Mouse (Mus musculus): ENCODE measurements around the gene Gm45713.
"Not testable (repeated sequence)": the region's sequence is repeated elsewhere in the genome, so short reads cannot be mapped to it uniquely, and the experiment has no call there.

Gene Gm45713

DNA sequence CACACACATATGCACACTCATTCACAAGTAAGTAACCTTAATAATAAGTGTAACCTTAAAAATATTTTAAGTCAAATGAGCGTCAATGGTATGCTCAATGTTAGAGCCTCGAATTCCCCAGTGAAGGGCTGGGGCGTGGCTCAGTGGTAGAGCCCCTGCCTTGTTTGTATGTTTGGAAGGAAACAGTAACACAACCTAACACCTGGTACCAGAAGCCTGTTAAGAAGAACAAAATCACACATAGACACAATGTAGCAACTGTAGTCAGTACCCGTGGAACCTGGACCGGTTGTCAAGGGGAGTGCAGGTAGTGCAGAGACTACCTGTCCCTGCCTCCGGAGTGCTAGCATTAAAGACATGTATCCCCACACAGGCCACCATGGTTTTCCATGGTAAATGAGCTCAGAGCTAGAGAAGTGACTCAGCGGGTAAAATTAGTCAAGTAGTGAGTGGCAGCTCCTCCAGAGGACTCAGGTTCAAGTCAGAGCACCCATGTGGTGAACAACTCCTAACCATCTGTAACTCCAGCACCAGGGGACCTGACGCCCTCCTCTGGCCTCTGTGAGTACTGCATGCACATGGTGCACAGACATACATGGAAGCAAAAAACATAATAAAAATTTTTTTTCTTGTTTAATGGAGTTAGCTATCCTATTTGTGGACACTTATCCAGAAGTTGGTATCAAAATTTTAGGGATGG, 37.3 kb downstream of the Gm45713 start:
- DNase-seq (ENCODE audit: low spot score in 2 of 2): no peak

DNA sequence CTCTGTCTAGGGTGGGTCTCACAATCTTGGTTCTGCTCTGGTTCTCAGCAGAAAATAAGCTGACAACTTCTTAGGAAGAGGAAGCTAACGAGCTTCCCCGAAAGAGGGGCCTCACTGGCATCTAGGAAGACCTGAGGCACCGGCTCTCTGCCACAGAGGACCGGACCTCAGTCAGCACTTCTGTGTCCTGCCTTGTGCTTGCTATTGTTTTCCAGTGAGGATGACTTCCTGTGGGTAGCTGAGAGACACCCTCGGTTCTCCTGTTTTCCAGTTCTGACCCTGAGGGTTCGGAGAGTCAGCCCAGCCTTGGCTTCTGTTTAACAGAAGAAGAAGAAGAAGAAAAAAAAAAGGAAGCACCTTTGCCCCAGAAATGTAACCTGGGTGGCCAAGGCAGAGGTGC, 38.6 kb downstream of the Gm45713 start:
- no peak for DNase-seq (ENCODE audit: low spot score in 2 of 2)

DNA sequence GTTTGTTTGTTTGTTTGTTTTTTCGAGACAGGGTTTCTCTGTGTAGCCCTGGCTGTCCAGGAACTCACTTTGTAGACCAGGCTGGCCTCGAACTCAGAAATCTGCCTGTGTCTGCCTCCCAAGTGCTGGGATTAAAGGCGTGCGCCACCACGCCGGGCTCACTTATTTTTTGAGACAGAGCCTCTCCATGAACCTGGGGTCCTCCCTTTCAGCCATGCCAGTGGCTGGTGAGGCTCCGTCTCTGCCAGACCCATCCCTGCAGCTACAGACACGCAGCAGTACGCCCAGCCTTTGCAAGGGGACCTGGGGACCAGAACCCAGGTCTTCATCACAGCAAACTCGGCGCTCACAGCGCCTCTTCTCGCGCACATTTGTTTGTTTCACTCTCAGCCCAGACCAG, 40.1 kb downstream of the Gm45713 start:
- not testable (repeated sequence) for DNase-seq (ENCODE audit: low spot score in 2 of 2)

DNA sequence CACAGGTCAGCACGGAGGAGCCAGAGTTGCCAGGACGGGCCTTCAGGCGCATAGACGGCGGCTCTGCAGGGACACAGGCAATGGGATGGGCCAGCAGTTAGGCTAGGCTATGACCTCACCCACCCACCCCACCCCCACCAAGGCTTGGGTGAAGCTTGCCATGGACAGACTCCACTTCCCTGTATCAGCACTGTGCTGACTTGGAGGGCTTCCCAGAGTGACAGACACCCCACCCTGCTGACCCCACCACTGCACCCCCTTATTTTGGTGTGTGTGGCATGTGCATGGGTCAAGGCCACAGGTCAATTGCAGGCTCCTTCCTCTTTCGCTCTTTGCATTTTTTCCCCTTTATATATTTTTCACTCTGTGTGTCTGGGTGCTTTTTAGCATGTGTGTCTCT, 40.7 kb downstream of the Gm45713 start:
- DNase-seq (ENCODE audit: low spot score in 2 of 2): no peak

DNA sequence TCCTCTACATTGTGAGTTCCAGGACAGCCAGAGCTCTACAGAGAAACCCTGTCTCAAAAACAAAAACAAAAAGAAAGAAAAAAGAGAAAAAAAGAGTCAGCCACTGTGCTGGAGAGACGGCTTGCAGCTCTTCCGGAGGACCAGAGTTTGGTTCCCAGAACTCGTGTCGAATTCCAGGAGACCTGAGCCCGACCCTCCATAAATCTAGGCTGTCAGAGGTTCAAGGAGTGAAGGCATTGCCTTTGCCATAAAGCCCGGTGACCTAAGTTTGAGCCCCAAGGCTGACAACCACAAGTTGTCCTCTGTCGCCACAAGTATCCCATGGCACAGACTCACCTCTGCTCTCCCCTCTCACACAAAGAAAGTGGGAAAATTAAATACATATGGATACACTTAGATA, 41.9 kb downstream of the Gm45713 start:
- no peak for DNase-seq (ENCODE audit: low spot score in 2 of 2)

DNA sequence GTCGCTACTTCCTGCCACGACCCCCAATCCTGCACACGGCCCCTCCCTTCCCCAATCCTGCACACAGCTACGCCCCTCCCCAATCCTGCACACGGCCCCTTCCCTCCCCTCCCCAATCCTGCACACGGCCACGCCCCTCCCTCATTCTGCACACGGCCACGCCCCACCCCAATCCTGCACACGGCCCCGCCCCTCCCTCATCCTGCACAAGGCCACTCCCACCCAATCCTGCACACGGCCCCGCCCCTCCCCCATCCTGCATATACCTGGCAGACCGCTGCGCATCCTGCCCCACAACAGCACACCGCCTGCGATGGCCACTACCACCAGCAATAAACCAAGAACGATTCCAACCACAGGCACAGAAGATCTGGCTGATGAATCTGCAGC, 42.5 kb downstream of the Gm45713 start:
- DNase-seq (ENCODE audit: low spot score in 2 of 2): no peak

DNA sequence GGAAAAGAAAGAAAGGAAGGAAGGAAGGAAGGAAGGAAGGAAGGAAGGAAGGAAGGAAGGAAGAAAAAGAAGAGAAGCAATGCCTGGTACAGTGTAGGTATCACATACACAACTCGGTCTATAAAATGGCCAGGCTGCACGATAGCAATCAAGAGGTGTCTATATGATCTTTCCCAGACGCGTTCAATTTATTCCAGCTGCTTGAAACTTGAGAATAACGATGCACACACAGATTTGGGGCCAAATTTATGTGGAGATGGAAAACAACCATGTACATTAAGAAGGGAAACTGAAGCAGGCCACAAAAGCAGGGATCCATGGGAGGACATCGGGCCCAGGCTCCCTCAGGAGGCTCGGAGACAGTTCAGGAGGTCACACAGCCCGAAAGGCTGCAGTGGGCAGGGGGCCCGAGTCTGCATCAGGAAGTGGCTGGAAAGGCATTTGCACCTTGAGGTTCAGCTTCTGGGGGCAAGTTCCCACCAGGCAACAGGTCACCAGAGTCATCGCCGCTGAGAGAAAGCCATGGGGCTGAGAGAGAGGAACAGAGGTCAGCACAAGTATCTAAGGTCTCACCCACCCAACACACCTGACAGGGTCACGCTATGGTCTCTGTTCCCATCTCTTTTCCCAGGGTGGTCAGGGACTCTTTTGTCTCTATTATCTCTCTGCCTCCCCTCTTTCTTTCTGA, 43.1 kb downstream of the Gm45713 start:
- no peak for DNase-seq (ENCODE audit: low spot score in 2 of 2)

DNA sequence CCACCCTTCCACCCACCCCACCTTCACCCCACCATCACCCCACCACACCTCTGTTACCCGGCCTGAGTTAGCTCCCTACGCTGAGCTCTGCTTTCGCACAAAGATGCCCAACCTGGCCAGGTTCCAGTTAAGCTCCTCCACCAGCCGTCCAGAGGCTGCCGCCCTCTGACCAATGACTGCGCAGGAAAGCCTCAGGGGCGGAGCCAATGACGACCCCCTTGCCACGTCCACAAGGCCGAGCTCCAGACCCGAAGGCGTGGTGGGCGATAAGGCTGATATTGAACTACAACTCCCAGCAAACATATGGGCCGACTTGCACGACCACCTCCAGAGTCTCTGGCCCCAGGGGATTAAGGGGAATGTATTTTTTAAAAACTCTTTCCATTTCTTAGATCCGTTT, 44.0 kb downstream of the Gm45713 start, which contains the start of gene Rcn3:
Gene Rcn3 (minus strand): TSS at position 174 of the 400 bp plus-strand sequence.
- DNase-seq (ENCODE audit: low spot score in 2 of 2): no peak

DNA sequence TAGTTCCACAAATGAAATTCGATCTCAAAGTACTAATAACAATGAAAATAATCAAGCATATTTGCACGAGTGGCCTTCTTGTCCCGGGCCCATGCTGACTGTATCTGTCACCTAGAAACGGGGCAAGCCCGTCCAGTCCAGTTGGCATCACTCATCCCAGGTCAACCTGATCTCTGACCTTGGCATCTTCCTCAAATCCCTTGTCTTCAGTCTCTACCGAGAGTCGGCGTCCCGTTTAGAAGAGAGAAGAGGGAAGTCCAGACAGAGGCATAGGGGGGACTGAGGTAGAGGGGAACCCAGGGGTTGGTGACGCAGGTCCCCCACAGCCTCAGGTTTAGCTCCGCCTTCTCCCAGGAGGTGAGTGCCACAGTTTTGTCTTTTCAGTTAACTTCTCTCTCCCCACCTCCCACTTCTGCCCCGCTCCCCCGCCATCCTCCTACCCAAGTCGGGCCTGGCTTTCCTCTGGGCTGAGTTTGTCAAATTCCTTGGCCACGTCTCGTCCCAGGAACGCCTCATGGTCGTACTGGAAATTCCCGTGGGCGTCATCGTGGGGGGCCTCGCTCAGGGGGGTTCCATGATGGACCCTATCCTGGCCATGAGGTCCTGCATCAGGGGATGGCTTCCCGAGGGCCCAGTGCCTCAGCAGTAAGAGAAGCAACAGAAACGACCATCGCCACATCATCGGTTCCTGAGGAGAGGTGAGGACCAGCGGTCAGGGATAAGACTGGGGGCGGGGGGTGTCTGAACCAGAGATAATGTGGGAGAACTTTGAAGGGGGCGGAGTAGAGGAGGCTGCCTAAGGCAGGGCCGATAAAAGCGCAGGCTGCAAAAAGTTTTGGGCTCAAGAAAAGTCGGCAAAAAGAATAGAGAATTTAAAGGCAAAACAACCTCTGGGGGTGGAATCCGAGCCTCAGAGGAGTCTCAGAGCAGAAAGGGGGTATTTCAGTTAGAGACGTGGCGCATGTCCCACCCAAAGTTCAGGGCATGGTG, 44.7 kb downstream of the Gm45713 start:
- no peak for DNase-seq (ENCODE audit: low spot score in 2 of 2)

DNA sequence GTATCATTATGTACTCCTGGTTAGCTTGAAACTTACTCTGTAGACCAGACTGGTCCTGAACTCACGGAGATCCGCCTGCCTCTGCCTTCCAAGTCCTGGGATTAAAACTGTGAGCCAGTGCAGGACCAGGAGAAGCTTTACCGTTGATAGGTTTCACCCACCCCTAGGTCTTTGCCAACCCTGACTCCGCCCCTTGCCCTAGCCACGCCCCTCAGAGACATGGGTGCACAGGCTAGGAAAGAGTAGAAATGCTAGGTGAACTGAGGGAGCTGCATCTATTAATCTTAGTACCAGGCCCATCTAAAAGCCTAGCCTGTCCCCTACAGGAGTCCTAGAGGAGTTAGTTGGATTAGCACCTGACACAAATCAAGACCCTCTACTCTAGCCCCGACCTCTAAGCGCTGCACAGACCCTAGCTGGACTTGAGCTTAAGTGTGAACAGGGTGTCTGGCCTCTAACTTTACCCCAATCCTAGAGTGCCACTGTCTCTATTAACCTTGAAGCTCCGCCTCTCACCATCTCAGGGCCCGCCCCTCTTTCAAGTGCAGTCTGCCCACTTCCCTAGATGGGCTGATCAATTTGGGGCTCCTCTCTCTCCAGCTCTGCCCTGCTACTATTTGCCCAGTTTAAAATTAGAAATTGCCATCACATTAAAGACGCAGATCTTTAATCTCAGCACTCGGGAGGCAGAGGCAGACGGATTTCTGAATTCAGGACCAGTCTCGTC, 45.6 kb downstream of the Gm45713 start:
- DNase-seq (ENCODE audit: low spot score in 2 of 2): no peak

DNA sequence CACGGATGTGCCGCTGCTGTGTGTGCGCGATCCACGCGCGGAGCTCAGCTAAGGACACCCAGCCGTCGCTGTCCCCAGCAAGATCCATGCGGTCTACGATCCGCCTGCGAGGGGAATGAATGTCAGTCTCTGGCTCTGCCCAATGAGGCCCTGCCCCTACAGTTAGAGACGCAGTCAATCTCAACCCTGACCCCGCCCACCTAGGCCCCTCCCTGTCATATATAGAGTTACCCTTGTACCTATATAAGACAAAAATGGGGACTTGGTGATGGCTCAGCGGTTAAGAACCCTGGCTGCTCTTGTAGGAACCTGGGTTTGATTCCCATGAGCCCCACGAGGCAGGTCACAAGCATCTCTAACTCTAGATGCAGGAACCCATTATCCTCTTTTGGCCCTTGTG, 47.4 kb downstream of the Gm45713 start:
- no peak for DNase-seq (ENCODE audit: low spot score in 2 of 2)

DNA sequence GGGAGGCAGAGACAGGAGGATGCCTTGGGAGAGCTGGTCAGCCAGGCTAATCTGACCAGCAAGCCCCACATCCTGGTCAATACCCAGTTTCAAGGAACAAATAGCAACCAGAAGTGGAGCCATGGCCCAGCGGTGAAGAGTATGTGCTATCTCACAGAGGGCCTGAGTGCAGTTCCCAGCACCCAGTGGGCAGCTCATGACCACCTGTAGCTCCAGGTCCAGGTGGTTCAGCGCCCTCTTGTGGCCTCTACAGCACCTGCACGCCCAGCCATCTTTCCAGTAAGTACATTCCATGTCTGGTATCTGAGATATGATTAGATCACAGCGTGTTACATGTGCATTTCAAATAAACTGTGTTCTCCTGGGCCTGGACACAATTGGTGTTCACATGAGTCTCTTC, 49.9 kb downstream of the Gm45713 start:
- DNase-seq (ENCODE audit: low spot score in 2 of 2): no peak

DNA sequence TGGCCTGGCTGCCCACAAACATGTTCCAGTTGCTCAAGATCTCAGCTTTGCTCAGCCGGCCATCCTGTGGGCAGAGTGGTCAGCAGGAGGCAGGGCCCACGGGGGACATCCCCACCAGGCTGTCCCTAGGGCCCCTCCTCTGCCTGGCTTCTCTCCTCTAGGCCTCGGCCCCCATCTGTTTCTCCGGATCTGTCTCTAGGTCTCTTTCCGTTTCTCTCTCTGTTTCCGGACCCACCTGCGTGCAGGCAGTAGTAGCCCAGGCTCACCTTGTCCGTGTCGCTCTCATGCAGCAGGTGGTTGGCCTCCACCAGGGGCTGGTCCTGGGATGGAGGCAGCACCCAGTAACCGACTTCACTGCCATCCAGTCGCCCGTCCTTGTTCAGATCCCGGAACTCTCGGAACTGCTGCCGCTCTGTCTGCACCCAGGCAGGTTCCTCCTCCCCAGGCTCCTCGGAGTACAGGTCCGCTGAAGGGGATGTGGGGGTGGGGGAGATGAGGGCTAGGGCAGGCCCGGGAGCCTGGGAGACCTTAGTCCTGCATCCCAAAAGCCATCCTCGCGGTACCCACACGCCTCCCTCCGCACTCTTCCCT, 52.6 kb downstream of the Gm45713 start:
- no peak for DNase-seq (ENCODE audit: low spot score in 2 of 2)

DNA sequence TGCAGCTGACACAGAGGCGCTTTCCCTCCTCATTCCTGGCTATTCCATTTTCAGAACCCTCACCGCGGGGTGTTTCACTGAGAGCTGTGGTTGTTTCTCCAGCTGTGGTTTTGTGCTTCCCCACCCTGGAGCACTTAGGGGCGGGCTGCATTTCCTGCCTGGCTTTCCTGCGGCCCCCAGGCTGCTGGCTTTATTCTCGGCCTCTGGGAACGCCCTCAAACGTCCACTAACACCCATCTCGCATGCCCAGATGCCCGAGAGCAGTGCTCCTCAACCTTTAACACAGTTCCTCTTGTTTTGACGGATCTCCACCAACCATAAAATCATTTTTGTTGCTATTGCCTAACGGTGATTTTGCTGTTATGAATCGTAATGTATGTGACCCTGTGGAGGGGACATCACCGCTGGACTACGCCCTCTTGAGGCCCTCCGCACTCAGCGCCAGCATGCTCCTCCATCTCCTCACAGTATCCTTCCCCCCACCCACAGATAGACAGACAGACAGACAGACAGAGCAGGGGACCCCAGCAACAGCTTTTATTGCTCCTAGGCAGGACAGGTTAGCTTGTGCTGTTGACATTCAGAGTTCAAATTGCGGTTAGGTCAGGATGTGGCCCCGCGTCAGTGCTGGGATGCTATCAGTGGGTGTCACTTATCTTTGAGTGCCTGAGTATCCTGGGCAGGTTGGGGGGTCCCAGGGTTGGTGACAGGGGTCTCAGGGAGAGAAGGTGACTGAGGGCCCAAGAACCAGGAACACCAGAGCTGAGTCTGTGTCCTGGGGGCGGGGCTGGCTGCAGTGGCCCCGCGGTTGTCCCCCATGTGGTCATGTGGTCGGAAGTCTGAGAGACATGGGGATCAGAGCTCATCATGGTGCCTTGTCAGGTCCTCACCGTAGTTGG, 53.4 kb downstream of the Gm45713 start:
- peak; percentile 81 to 88 for DNase-seq (ENCODE audit: low spot score in 2 of 2)

DNA sequence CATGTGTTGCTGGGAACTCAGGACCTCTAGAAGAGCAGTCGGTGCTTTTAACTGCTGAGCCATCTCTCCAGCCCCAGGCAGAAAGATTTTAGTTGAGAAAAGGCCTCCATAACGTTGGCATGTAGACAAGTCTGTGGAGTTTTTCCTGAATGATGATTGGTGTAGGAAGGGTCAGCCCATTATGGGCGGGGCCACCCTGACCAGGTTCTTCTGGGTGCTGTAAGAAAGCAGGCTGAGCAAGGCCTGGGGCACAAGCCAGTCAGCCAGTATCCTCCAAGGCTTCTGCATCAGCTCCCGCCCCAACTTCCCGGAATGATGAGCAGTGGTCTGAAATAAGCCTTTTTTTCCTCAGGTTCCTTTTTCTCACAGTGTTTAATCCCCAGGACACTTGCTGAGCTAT, 55.0 kb downstream of the Gm45713 start:
- DNase-seq (ENCODE audit: low spot score in 2 of 2): no peak

DNA sequence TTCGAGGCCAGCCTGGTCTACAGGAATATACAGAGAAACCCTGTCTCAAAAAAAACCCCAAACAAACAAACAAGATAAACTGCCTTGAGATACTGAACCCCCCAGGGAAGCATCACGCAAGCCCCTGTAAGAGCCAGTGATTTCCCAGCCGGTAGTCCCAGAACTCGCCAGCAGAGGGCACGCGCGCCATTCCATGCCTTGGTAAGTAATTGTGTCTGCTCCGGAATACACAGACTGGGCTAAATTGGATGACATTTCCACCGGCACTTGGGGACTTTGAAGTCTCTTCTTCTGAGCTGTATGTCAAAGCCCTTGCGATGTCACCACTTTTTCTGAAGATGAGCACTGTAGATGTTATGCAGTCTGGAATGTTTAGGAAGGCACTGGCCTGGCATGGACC, 56.2 kb downstream of the Gm45713 start:
- peak; percentile 83 to 89 for DNase-seq (ENCODE audit: low spot score in 2 of 2)

DNA sequence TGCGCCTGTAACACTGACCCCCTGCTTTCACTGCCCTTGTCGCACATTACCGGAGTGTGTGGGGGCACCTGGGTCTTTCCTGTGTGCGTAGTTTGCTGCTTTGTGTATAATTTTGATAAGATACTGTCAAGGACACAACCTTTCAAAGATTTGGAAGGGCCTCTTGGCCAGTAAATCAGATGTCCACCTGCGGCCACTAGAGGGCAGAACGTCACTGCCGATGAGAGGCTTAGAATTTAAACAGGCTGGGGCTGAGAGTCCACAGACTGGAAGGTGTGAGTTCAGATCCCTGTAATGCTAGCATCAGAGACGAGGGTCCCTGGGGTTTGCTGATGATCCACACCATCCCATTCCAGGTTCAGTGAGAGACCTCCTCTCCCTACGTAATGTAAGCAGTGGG, 57.5 kb downstream of the Gm45713 start:
- DNase-seq (ENCODE audit: low spot score in 2 of 2): peak; percentile 69 to 79

DNA sequence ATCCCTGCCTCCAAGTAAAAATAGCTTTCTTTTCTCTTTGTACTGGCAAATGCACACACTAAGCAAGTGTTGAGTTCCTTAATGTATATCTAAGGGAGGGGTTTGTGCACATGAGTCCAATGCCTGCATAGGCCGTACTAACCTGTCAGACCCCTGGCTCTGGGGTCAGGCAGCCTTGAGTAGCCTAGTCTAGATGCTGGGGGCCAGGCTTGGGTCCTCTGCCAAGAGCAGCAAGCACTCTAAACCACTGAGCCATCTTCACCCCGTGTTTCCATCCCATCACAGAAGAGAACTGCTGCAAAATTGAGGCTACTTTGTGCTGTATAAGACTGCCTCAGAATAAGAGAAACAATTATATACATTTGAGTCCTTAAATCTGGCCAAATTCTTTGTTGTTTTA, 58.2 kb downstream of the Gm45713 start:
- no peak for DNase-seq (ENCODE audit: low spot score in 2 of 2)

DNA sequence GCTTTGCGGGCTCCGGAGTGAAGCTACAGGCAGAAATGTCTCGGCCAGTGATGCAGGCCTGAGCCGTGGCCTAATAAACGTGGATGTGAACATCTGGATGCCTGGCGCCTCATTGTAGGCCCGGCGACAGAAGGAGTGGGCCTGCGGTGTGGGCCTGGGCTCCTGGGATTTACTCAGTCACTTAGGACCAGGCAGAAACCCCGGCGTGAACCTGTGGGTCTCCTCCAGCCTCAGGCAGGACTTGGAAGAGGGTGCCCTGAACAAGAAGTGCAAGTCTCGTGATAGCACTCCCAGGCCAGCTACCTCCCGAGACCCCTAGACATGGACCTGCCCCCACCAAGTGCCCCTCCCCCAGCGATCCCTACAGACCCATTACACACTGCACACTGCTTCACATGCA, 58.7 kb downstream of the Gm45713 start:
- DNase-seq (ENCODE audit: low spot score in 2 of 2): no peak

DNA sequence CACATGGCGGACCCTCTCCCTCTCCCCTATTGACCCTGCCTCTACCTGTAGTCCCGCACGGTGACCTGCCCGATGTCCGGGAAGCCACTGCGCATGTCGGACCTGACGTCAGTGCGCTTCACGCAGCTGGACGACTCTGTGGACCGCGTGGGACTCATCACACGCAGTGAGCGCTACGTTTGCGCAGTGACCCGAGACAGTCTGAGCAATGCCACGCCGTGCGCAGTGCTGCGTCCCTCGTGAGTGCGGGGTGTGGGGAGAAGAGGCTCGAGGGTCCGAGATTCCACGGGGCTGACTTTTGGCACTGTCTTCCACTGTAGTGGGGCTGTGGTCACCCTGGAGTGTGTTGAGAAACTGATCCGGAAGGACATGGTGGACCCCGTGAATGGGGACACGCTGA, 59.5 kb downstream of the Gm45713 start:
- DNase-seq (ENCODE audit: low spot score in 2 of 2): no peak

Data from natural killer cell, adult 2 months (primary cell).